Mouse (Mus musculus) G1E (cell line): ENCODE measurements around the gene 2610042L04Rik. TPM values are rescaled to one million over a fixed set of nuclear protein-coding genes. Genes with fewer than 3 reads are reported as not detected.
"Not testable (repeated sequence)": the region's sequence is repeated elsewhere in the genome, so short reads cannot be mapped to it uniquely, and the experiment has no call there.

Source experiments
- ATAC-seq: 2 replicates; pipeline ENCODE4 v1.8.0; 2016; ENCODE audit warnings: mild to moderate bottlenecking; ENCODE audit not compliant: insufficient number of reproducible peaks, poor library complexity, low FRiP score, severe bottlenecking; ENCODE audit errors: extremely low read depth
- DNase-seq: peaks from one replicate; pipeline ENCODE4 v3.0.0; 2012; ENCODE audit warnings: low spot score
- H3K27me3 ChIP-seq: 2 replicates; pipeline ENCODE4 v1.6.1; 2012; ENCODE audit warnings: mild to moderate bottlenecking, low read length, inconsistent platforms; ENCODE audit not compliant: insufficient read depth
- H3K36me3 ChIP-seq: replicated peaks from 2 replicates; pipeline ENCODE3; 2012; ENCODE audit warnings: mild to moderate bottlenecking, inconsistent platforms
- H3K4me1 ChIP-seq: 2 replicates; pipeline ENCODE4 v1.6.1; 2012; ENCODE audit warnings: low read depth, low read length, inconsistent platforms, mixed read lengths; ENCODE audit not compliant: insufficient read depth
- H3K4me3 ChIP-seq: 2 replicates; pipeline ENCODE4 v1.5.1; 2012; ENCODE audit warnings: low read depth, mild to moderate bottlenecking, inconsistent platforms, low read length, moderate library complexity, mixed read lengths
- H3K9me3 ChIP-seq: replicated peaks from 2 replicates; pipeline ENCODE4 v1.6.1; 2012; ENCODE audit warnings: inconsistent platforms
- polyA plus RNA-seq: library from polyadenylated mRNA; stranded (reverse); fragments of >175 nt; gene quantifications from 2 replicates; pipeline ENCODE4 v1.2.3, GENCODE M21; 2012
- total RNA-seq, 2 experiments: library from RNA; stranded (forward) in 1 of 2; stranded (reverse) in 1 of 2; fragments of 200-1000 nt in 1 of 2; fragments of >200 nt in 1 of 2; fragmentation: Nextera tagmentation in 1 of 2; gene quantifications; 2 replicates each; pipeline ENCODE4 v1.2.3; 2014 to 2017

The 2610042L04Rik gene
- total and polyA plus RNA-seq, 3 experiments, result 0.44 TPM; not detected in 2

DNA sequence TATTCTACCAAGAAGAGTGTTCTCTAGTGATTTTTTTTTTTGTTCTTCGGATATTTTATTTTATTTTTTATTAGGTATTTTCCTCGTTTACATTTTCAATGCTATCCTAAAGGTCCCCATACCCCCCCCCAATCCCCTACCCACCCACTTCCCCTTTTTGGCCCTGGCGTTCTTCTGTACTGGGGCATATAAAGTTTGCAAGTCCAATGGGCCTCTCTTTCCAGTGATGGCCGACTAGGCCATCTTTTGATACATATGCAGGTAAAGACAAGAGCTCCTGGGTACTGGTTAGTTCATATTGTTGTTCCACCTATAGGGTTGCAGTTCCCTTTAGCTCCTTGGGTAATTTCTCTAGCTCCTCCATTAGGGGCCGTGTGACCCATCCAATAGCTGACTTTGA, 66.7 kb downstream of the 2610042L04Rik start:
- ATAC-seq, H3K27me3 ChIP-seq, H3K4me3 ChIP-seq, H3K36me3 ChIP-seq, DNase-seq, H3K4me1 ChIP-seq, H3K9me3 ChIP-seq: not testable (repeated sequence)

DNA sequence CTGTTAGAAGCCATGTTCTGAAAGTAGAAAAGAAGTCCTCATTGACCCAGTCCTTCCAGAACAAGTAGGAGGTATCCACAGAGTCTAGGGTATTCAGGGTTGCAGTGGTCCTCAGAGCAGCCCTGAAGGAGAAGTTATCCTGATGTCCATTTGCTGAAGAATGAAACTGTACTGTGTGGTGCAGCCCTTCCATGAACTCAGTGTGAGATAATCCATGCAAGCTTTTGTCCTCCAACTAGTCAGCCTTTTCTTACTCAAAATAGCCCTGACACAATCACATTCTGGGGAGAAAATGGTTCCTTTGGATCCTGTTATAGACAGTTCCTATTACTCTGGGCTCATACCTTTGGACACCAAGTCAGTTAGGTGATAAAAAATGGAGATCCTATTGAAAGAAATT, 69.3 kb downstream of the 2610042L04Rik start:
- DNase-seq, H3K27me3 ChIP-seq, H3K36me3 ChIP-seq, ATAC-seq, H3K4me1 ChIP-seq, H3K9me3 ChIP-seq, H3K4me3 ChIP-seq: not testable (repeated sequence)

Other genes starting within 250 kb of the 2610042L04Rik start
- gene Gm8108, start 224.2 kb upstream of the 2610042L04Rik start, total RNA-seq (2014; fragmentation: Nextera tagmentation), result not detected in 2 replicates
- 0.16 TPM in 1 of 2 replicates, not detected in the other for gene Gm8108, start 224.2 kb upstream of the 2610042L04Rik start, total RNA-seq (2017)
- not detected in 2 replicates for gene Gm8108, start 224.2 kb upstream of the 2610042L04Rik start, polyA plus RNA-seq
- not detected in 2 replicates for gene Gm3127, start 169.7 kb upstream of the 2610042L04Rik start, total RNA-seq (2014; fragmentation: Nextera tagmentation)
- gene Gm3127, start 169.7 kb upstream of the 2610042L04Rik start, total RNA-seq (2017), result 0.16 TPM in 1 of 2 replicates, not detected in the other
- not detected in 2 replicates for gene Gm3127, start 169.7 kb upstream of the 2610042L04Rik start, polyA plus RNA-seq
- gene Gm2974, start 152.2 kb upstream of the 2610042L04Rik start, total RNA-seq (2014; fragmentation: Nextera tagmentation), result not detected in 2 replicates
- gene Gm2974, start 152.2 kb upstream of the 2610042L04Rik start, total RNA-seq (2017), result not detected in 2 replicates
- gene Gm2974, start 152.2 kb upstream of the 2610042L04Rik start, polyA plus RNA-seq, result not detected in 2 replicates
- gene Gm3138, start 85.1 kb upstream of the 2610042L04Rik start, total RNA-seq (2014; fragmentation: Nextera tagmentation), result not detected in 2 replicates
- 0.11 TPM in 1 of 2 replicates, not detected in the other for gene Gm3138, start 85.1 kb upstream of the 2610042L04Rik start, total RNA-seq (2017)
- gene Gm3138, start 85.1 kb upstream of the 2610042L04Rik start, polyA plus RNA-seq, result not detected in 2 replicates
- gene Gm3149, start 17.5 kb upstream of the 2610042L04Rik start, total RNA-seq (2014; fragmentation: Nextera tagmentation), result not detected in 2 replicates
- gene Gm3149, start 17.5 kb upstream of the 2610042L04Rik start, total RNA-seq (2017), result not detected in 2 replicates
- gene Gm3149, start 17.5 kb upstream of the 2610042L04Rik start, polyA plus RNA-seq, result not detected in 2 replicates
- gene Gm3159, start 62.8 kb downstream of the 2610042L04Rik start, total RNA-seq (2014; fragmentation: Nextera tagmentation), result not detected in 2 replicates
- gene Gm3159, start 62.8 kb downstream of the 2610042L04Rik start, total RNA-seq (2017), result 0.17 and 0.44 TPM in 2 replicates
- not detected in 2 replicates for gene Gm3159, start 62.8 kb downstream of the 2610042L04Rik start, polyA plus RNA-seq
- not detected in 2 replicates for gene Gm3164, start 80.7 kb downstream of the 2610042L04Rik start, total RNA-seq (2014; fragmentation: Nextera tagmentation)
- gene Gm3164, start 80.7 kb downstream of the 2610042L04Rik start, total RNA-seq (2017), result 0.06 TPM in 1 of 2 replicates, not detected in the other
- not detected in 2 replicates for gene Gm3164, start 80.7 kb downstream of the 2610042L04Rik start, polyA plus RNA-seq
- gene Gm3173, start 96.2 kb downstream of the 2610042L04Rik start, total RNA-seq (2014; fragmentation: Nextera tagmentation), result not detected in 2 replicates
- gene Gm3173, start 96.2 kb downstream of the 2610042L04Rik start, total RNA-seq (2017), result not detected in 2 replicates
- gene Gm3173, start 96.2 kb downstream of the 2610042L04Rik start, polyA plus RNA-seq, result not detected in 2 replicates
- gene Gm3182, start 147.0 kb downstream of the 2610042L04Rik start, total RNA-seq (2014; fragmentation: Nextera tagmentation), result not detected in 2 replicates
- 0.49 TPM in 1 of 2 replicates, not detected in the other for gene Gm3182, start 147.0 kb downstream of the 2610042L04Rik start, total RNA-seq (2017)
- not detected in 2 replicates for gene Gm3182, start 147.0 kb downstream of the 2610042L04Rik start, polyA plus RNA-seq
- gene Gm3047, start 220.6 kb downstream of the 2610042L04Rik start, total RNA-seq (2014; fragmentation: Nextera tagmentation), result not detected in 2 replicates
- not detected in 2 replicates for gene Gm3047, start 220.6 kb downstream of the 2610042L04Rik start, total RNA-seq (2017)
- not detected in 2 replicates for gene Gm3047, start 220.6 kb downstream of the 2610042L04Rik start, polyA plus RNA-seq